Mouse (Mus musculus) CH12.LX (cell line): ENCODE measurements around the gene Ap1s1. TPM values are rescaled to one million over a fixed set of nuclear protein-coding genes. Genes with fewer than 3 reads are reported as not detected.

Experiments
- DNase-seq: peaks from one replicate; pipeline ENCODE4 v3.0.0-alpha.2; 2013; ENCODE audit errors: extremely low read depth
- H3K27ac ChIP-seq: 2 replicates; pipeline ENCODE4 v1.5.1; 2012; ENCODE audit warnings: low read depth, mild to moderate bottlenecking, control low read depth, moderate library complexity; ENCODE audit not compliant: insufficient read depth
- H3K27me3 ChIP-seq: replicated peaks from 2 replicates; pipeline ENCODE3; 2012; ENCODE audit warnings: inconsistent platforms
- H3K36me3 ChIP-seq, 2 experiments: replicated peaks in 1 of 2; 2 replicates each; pipeline versions ENCODE3 to v1.6.1; 2012; ENCODE audit warnings: inconsistent platforms in 1 of 2, low read length in 1 of 2, mild to moderate bottlenecking in 1 of 2, mixed read lengths in 1 of 2, moderate library complexity in 1 of 2; ENCODE audit not compliant: control insufficient read depth in 1 of 2, insufficient read depth in 1 of 2
- H3K4me1 ChIP-seq, 2 experiments: 2 replicates each; pipeline ENCODE4 v1.6.1; 2012; ENCODE audit warnings: inconsistent platforms in 1 of 2, moderate library complexity in 1 of 2; ENCODE audit not compliant: insufficient read depth in 2 of 2, control insufficient read depth in 1 of 2
- H3K4me2 ChIP-seq: 2 replicates; pipeline ENCODE4 v1.6.1; 2012; ENCODE audit warnings: low read depth, mild to moderate bottlenecking, control low read depth; ENCODE audit not compliant: poor library complexity, insufficient read depth, severe bottlenecking
- H3K4me3 ChIP-seq, 3 experiments: fragments of 150-350 bp in 1 of 3; sonication (generic) in 1 of 3; replicated peaks in 1 of 3; 2 replicates each; pipeline versions ENCODE3 to v1.5.1; 2011 to 2012; ENCODE audit warnings: low read depth in 2 of 3, low read length in 2 of 3, mild to moderate bottlenecking in 2 of 3, moderate library complexity in 2 of 3, control low read depth in 1 of 3, improper control_type of control experiment in 1 of 3, inconsistent platforms in 1 of 3, mixed read lengths in 1 of 3; ENCODE audit not compliant: poor library complexity in 1 of 3
- H3K79me2 ChIP-seq: replicated peaks from 2 replicates; pipeline ENCODE4 v1.6.1; 2012; ENCODE audit warnings: mild to moderate bottlenecking, moderate library complexity; ENCODE audit not compliant: control insufficient read depth, poor library complexity, insufficient read depth, severe bottlenecking; ENCODE audit errors: extremely low read depth
- H3K9ac ChIP-seq: 2 replicates; pipeline ENCODE4 v1.6.1; 2012; ENCODE audit warnings: low read depth, mild to moderate bottlenecking, control low read depth, moderate library complexity; ENCODE audit not compliant: insufficient read depth
- H3K9me3 ChIP-seq: replicated peaks from 2 replicates; pipeline ENCODE3; 2012; ENCODE audit warnings: low read length, inconsistent platforms, mixed read lengths
- BHLHE40 ChIP-seq: IDR thresholded peaks from 2 replicates; pipeline ENCODE4 v1.6.1; 2011; ENCODE audit warnings: mild to moderate bottlenecking, low read depth, low read length, improper control_type of control experiment
- CHD2 ChIP-seq: IDR thresholded peaks from 2 replicates; pipeline ENCODE4 v1.6.1; 2011; ENCODE audit warnings: low read length, improper control_type of control experiment
- CTCF ChIP-seq, 2 experiments: IDR thresholded peaks in 1 of 2; conservative IDR thresholded peaks in 1 of 2; 2 replicates each; pipeline ENCODE4 v1.5.1; 2011 to 2012; ENCODE audit warnings: low read depth in 2 of 2, low read length in 2 of 2, improper control_type of control experiment in 1 of 2, inconsistent platforms in 1 of 2, mild to moderate bottlenecking in 1 of 2, moderate library complexity in 1 of 2
- ELF1 ChIP-seq: IDR thresholded peaks from 2 replicates; pipeline ENCODE4 v1.6.1; 2014; ENCODE audit warnings: low read depth, mild to moderate bottlenecking, inconsistent platforms, low read length, improper control_type of control experiment
- GABPA ChIP-seq: IDR thresholded peaks from 2 replicates; pipeline ENCODE4 v1.6.1; 2012; ENCODE audit warnings: low read depth, low read length, improper control_type of control experiment, inconsistent platforms; ENCODE audit not compliant: insufficient replicate concordance
- IRF4 ChIP-seq: IDR thresholded peaks from 2 replicates; pipeline ENCODE4 v1.6.1; 2014; ENCODE audit warnings: low read depth, mild to moderate bottlenecking, inconsistent platforms, low read length, improper control_type of control experiment
- MAX ChIP-seq: IDR thresholded peaks from 2 replicates; pipeline ENCODE4 v1.6.1; 2011; ENCODE audit warnings: low read length, improper control_type of control experiment
- POLR2AphosphoS2 ChIP-seq: IDR thresholded peaks from 2 replicates; pipeline ENCODE4 v1.6.1; 2011; ENCODE audit warnings: low read depth, low read length, improper control_type of control experiment
- RAD21 ChIP-seq: IDR thresholded peaks from 2 replicates; pipeline ENCODE4 v1.6.1; 2011; ENCODE audit warnings: low read depth, mild to moderate bottlenecking, low read length, improper control_type of control experiment, moderate library complexity
- ZKSCAN1 ChIP-seq: IDR thresholded peaks from 2 replicates; pipeline ENCODE4 v1.6.1; 2012; ENCODE audit warnings: low read depth, inconsistent platforms, low read length, improper control_type of control experiment, borderline replicate concordance
- dilution Hi-C: fragments of 300-500 bp; cut with MboI; formaldehyde crosslinking; loops from 2 replicates; pipeline ENCODE4 v1.14.3; 2020; ENCODE audit warnings: low sequenced_read_pairs; ENCODE audit not compliant: extremely low pct_unique_long_range_greater_than_20kb, extremely low pct_ligation_motif_present
- in situ Hi-C: fragments of 300-500 bp; cut with MboI; formaldehyde crosslinking; loops from 3 replicates; pipeline ENCODE4 v1.14.3; 2019; ENCODE audit warnings: low sequenced_read_pairs, low pct_ligation_motif_present, low pct_unique_long_range_greater_than_20kb, mixed read lengths
- polyA plus RNA-seq: library from polyadenylated mRNA; unstranded; fragments of >175 nt; gene quantifications from 2 replicates; pipeline ENCODE4 v1.2.1, GENCODE M21; 2012; ENCODE audit warnings: low read depth; ENCODE audit not compliant: insufficient read length
- total RNA-seq, 2 experiments: library from RNA; depleted of rRNA; stranded (reverse); fragments of 300-350 nt in 1 of 2; fragments of >200 nt in 1 of 2; gene quantifications; 2 replicates each; pipeline ENCODE4 v1.2.3; 2012 to 2014

Ap1s1 gene
- total and polyA plus RNA-seq, 3 experiments = 68.0 to 102 (median 98.8) TPM

DNA sequence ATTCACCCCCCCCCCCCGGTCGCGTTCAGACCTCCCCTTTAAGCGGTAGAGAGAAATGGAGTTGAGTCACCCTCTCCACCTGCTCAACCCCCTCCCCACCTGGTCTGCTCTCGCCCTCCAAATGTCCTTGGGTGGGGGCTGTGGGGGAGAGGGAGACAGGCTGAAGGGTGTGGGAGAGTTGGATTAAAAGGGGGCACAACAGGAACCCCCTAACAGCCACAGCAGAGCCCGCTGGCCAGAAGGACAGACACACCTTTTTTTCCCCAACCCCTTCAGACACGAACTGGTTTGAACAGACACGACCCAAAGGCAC is 16.7 kb downstream of the Ap1s1 start:
- Histone ChIP-seq H3K4me2 (peak overlapping the region; percentile 60), H3K79me2 (no peaks in the 10 kb centered on the region), H3K4me1 (peaks cover 16 to 37% of the 10 kb centered on the region in 2 experiments)
- no peak for DNase-seq
- no peak for TF ChIP-seq GABPA
- TF ChIP-seq MAX = no peak
- TF ChIP-seq CHD2 = no peak
- no peak for TF ChIP-seq ELF1
- TF ChIP-seq ZKSCAN1 = no peak
- TF ChIP-seq IRF4 = no peak
- no peak for TF ChIP-seq CTCF (conservative IDR thresholded peaks at IDR 0.05 in 1 of 2, IDR thresholded peaks at IDR 0.05 in 1 of 2; ENCODE audit: low read depth in 2 of 2, low read length in 2 of 2)
- no peak for TF ChIP-seq RAD21
- TF ChIP-seq, all 38 proteins: peak for 0
- Histone ChIP-seq H3K27ac (no peak overlapping the region), H3K4me3 (no peak overlapping the region), H3K9me3 (peaks cover 16% of the 10 kb centered on the region), H3K9ac (no peak overlapping the region), H3K36me3 (peaks cover 0 to 1% of the 10 kb centered on the region in 2 experiments), H3K27me3 (peaks cover 70% of the 10 kb centered on the region)
- dilution Hi-C loops (no loop called here), in situ Hi-C loops (loop anchor here (10.0 kb wide), 1 partner anchor 86 kb away; the partner anchor contains the start of gene Trim56)

DNA sequence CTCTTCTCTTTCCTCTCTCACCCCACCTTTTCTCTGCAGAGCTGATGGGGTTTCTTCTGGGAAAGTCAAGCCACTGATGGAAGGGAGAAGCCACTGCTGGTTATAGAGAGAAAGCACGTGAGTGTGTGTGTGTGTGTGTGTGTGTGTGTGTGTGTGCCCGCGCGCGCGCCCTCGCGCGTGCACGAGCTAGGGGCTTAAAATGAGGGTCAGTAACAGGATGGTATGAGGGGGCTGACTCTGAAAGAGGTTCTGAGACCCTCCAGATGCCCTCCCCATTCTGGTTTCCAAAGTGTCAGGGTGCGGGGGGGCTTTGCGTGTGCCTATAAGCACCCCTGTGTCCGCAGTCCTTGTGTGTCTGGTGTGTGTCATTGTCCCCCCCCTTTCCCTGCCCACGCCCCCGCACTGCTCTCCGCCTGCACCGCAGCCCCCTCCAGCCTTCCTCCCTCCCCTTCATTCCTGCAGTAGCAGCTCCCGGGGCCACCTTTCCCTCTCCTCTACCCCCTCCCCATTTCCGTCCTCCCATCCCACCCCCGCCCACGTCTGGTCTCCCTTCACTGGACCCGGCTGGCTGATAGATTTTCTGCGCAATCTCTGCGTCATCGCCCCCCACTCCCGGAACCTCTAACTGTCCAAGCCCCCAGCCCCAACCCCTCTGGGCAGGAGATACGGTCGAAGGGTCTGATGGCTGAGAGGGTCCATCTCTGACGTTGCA is 17.2 kb downstream of the Ap1s1 start:
- Histone ChIP-seq H3K79me2 (no peaks in the 10 kb centered on the region), H3K27ac (no peak overlapping the region), H3K4me1 (peaks cover 16 to 37% of the 10 kb centered on the region in 2 experiments), H3K27me3 (peaks cover 75% of the 10 kb centered on the region), H3K9ac (no peak overlapping the region), H3K9me3 (peaks cover 16% of the 10 kb centered on the region), H3K36me3 (no peaks in the 10 kb centered on the region), H3K4me3 (no peak overlapping the region), H3K4me2 (no peak overlapping the region)
- no peak for TF ChIP-seq CTCF (conservative IDR thresholded peaks at IDR 0.05 in 1 of 2, IDR thresholded peaks at IDR 0.05 in 1 of 2; ENCODE audit: low read depth in 2 of 2, low read length in 2 of 2)
- peak; percentile 44; the same call in 1 of the 2 replicates for TF ChIP-seq BHLHE40
- no peak for DNase-seq
- dilution Hi-C loops = no loop called here
- in situ Hi-C loops = loop anchor here (10.0 kb wide), 1 partner anchor 86 kb away; the partner anchor contains the start of gene Trim56

DNA sequence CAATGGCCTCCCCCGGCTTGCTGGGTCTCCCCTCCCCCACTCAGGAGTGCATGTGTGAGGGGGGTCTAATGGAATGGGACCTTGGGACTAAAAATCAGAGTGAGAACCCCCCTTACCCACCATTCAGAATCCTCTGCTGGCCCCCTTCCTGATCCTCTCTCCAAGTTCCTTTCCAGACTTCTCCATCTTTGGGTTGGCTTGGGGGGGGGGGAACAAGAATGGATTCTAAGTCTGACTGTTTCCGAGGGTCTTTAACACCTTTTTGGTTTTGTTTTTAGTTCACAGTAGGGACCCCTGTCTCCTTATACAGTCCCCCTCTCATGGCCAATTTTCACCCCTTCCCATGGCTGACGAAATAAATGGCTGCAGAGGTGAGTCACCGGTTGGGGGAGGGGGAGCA is 19.8 kb downstream of the Ap1s1 start, which contains the start of gene Vgf:
Gene Vgf (plus strand): TSS at position 301 of the 400 bp plus-strand sequence.
- peaks cover 8 to 19% of the 10 kb centered on the region in 2 experiments for H3K4me1 ChIP-seq
- DNase-seq = no peak
- H3K9ac ChIP-seq = no peak within 1 kb of the TSS
- in situ Hi-C loops (loop anchor here (10.0 kb wide), 1 partner anchor 89 kb away; the partner anchor contains the start of gene Trim56), dilution Hi-C loops (no loop called here)
- peaks cover 87% of the 10 kb centered on the region for H3K27me3 ChIP-seq
- H3K79me2 ChIP-seq = no peaks in the 10 kb centered on the region
- H3K4me3 ChIP-seq = peak within 1 kb of the TSS in 1 of 3 experiments; percentile 23
- peaks cover 16% of the 10 kb centered on the region for H3K9me3 ChIP-seq
- H3K4me2 ChIP-seq = peak within 1 kb of the TSS; percentile 65
- TF ChIP-seq POLR2AphosphoS2 = no peak
- no peak for TF ChIP-seq GABPA
- no peak within 1 kb of the TSS for H3K27ac ChIP-seq
- no peaks in the 10 kb centered on the region for H3K36me3 ChIP-seq
